Mouse (Mus musculus) heart, postnatal 0 days (tissue): Measurements from ENCODE around the gene Olfr1410. TPM values are rescaled to one million over a fixed set of nuclear protein-coding genes. Genes with fewer than 3 reads are reported as not detected.
A peak's percentile ranks its signal among the peaks of the same experiment; 100 is the strongest.

Experiments used
- ATAC-seq: fragments of 200-750 bp; cut with Nextera tagmentation; 2 replicates; pipeline ENCODE4 v1.8.0; 2017; ENCODE audit warnings: low read depth, moderate number of reproducible peaks, moderate library complexity; ENCODE audit not compliant: insufficient read depth
- DNase-seq: peaks from one replicate; pipeline ENCODE4 v3.0.0-alpha.2; 2016; ENCODE audit warnings: low spot score
- H3K27ac ChIP-seq: fragments of 300-500 bp; sonication (generic); 2 replicates; pipeline ENCODE4 v1.5.1; 2014; ENCODE audit warnings: low read depth, mild to moderate bottlenecking
- H3K27me3 ChIP-seq: fragments of 300-500 bp; sonication (generic); 2 replicates; pipeline ENCODE4 v1.6.1; 2014; ENCODE audit warnings: low read length, mixed read lengths; ENCODE audit not compliant: control insufficient read depth, insufficient read depth
- H3K36me3 ChIP-seq: fragments of 300-500 bp; sonication (generic); replicated peaks from 2 replicates; pipeline ENCODE4 v1.6.1; 2014; ENCODE audit warnings: low read length, mixed read lengths; ENCODE audit not compliant: control insufficient read depth, insufficient read depth
- H3K4me1 ChIP-seq: fragments of 300-500 bp; sonication (generic); 2 replicates; pipeline ENCODE4 v1.6.1; 2014; ENCODE audit warnings: antibody characterized with exemption; ENCODE audit not compliant: control insufficient read depth, insufficient read depth
- H3K4me2 ChIP-seq: fragments of 300-500 bp; sonication (generic); 2 replicates; pipeline ENCODE4 v1.6.1; 2014; ENCODE audit warnings: low read depth, mild to moderate bottlenecking, low read length, moderate library complexity
- H3K4me3 ChIP-seq: fragments of 300-500 bp; sonication (generic); 2 replicates; pipeline ENCODE4 v1.5.1; 2014; ENCODE audit warnings: low read depth, low read length
- H3K9ac ChIP-seq: fragments of 300-500 bp; sonication (generic); replicated peaks from 2 replicates; pipeline ENCODE4 v1.6.1; 2014; ENCODE audit warnings: low read depth, low read length, mixed read lengths
- H3K9me3 ChIP-seq: fragments of 300-500 bp; sonication (generic); replicated peaks from 2 replicates; pipeline ENCODE4 v1.6.1; 2016; ENCODE audit warnings: low read length; ENCODE audit not compliant: control insufficient read depth
- CTCF ChIP-seq: IDR thresholded peaks from 2 replicates; pipeline ENCODE4 v1.5.1; 2016; ENCODE audit warnings: antibody characterized with exemption, control low read depth, low read depth
- EP300 ChIP-seq: IDR thresholded peaks from 2 replicates; pipeline ENCODE4 v1.6.1; 2016; ENCODE audit warnings: antibody characterized with exemption, low read depth
- WGBS: fragments of 180-500 bp; shearing (Covaris S2); extraction: QIAGEN DNeasy Blood & Tissue Kit; methylation state at CpG from one replicate; pipeline ENCODE4 v1.1.7; 2014; 5-methylcytosine and 5-hydroxymethylcytosine counted together
- polyA plus RNA-seq: library from polyadenylated mRNA; unstranded; fragments of >200 nt; fragmentation: Nextera tagmentation; extraction: Ambion mirVana; gene quantifications from 2 replicates; pipeline ENCODE4 v1.2.1, GENCODE M21; 2015
- total RNA-seq: library from RNA; depleted of rRNA; stranded (reverse); fragments of >200 nt; gene quantifications from 2 replicates; pipeline ENCODE4 v1.2.3, GENCODE M21; 2014; ENCODE audit warnings: low replicate concordance

Olfr1410 gene
- total and polyA plus RNA-seq, 2 experiments from 2014 or later, result not detected

- no peaks in the 10 kb centered on the region for H3K4me1 ChIP-seq
- WGBS, result 5% methylated on average over 5 of the region's 5 CpGs
- no peak overlapping the region for H3K27ac ChIP-seq
- H3K9ac ChIP-seq, result no peak overlapping the region
- TF ChIP-seq CTCF (peak; percentile 87), EP300 (no peak)
- H3K9me3 ChIP-seq, result no peaks in the 10 kb centered on the region
- H3K4me3 ChIP-seq, result no peak overlapping the region
- no peaks in the 10 kb centered on the region for H3K36me3 ChIP-seq
- no peak for ATAC-seq
- peak; percentile 20 for DNase-seq
- H3K4me2 ChIP-seq, result no peak overlapping the region
- H3K27me3 ChIP-seq, result no peaks in the 10 kb centered on the region; the same call in 1 of the 2 replicates
Measured at GRCm38 (mm10) chr1:92611008-92611407, 5.4 kb downstream of the Olfr1410 start.

DNA sequence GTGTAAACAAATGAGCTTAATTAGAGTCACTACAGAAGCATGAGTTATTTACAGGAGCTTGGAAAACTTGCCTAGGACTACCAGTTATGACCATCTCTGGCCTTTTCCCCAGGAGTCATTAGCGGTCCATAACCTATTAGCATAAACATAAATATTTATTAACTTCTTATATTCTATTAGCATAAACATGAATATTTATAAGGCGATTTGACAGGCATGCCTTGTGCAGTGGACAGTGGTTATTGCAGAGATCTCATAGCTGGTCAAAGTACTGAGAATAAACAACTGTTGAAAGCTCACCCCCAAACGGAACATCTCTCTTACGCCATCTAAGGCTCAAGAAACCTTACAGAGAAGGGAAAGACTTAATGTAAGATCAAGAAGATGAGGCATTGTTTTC, 7.6 kb downstream of the Olfr1410 start:
- no peak overlapping the region for H3K4me3 ChIP-seq
- no peak for TF ChIP-seq CTCF
- no peak for TF ChIP-seq EP300
- H3K36me3 ChIP-seq, result no peaks in the 10 kb centered on the region
- WGBS, result 42% methylated on average over 4 of the region's 4 CpGs
- no peaks in the 10 kb centered on the region for H3K4me1 ChIP-seq
- ATAC-seq (no peak), DNase-seq (no peak)
- no peak overlapping the region for H3K27ac ChIP-seq
- no peaks in the 10 kb centered on the region for H3K9me3 ChIP-seq
- no peak overlapping the region for H3K9ac ChIP-seq
- H3K27me3 ChIP-seq, result no peaks in the 10 kb centered on the region; the same call in 1 of the 2 replicates
- H3K4me2 ChIP-seq, result no peak overlapping the region

- H3K27ac ChIP-seq, result no peak overlapping the region
- ATAC-seq, result no peak
- no peaks in the 10 kb centered on the region for H3K9me3 ChIP-seq
- H3K4me1 ChIP-seq, result no peaks in the 10 kb centered on the region
- H3K4me3 ChIP-seq, result no peak overlapping the region
- TF ChIP-seq EP300 (no peak), CTCF (peak; percentile 57)
- H3K27me3 ChIP-seq, result no peaks in the 10 kb centered on the region; the same call in 1 of the 2 replicates
- no peak overlapping the region for H3K9ac ChIP-seq
- H3K4me2 ChIP-seq, result no peak overlapping the region
- WGBS, result 4% methylated on average over 1 of the region's 1 CpGs
- peak; percentile 14 for DNase-seq
- no peaks in the 10 kb centered on the region for H3K36me3 ChIP-seq
Measured at GRCm38 (mm10) chr1:92614516-92614915, 8.9 kb downstream of the Olfr1410 start.

GRCm38 (mm10) chr1:92616046-92616445, 10.5 kb downstream of the Olfr1410 start:
- TF ChIP-seq CTCF (no peak), EP300 (no peak)
- Histone ChIP-seq H3K9ac (no peak overlapping the region), H3K27me3 (no peaks in the 10 kb centered on the region), H3K9me3 (no peaks in the 10 kb centered on the region), H3K27ac (no peak overlapping the region), H3K36me3 (no peaks in the 10 kb centered on the region), H3K4me3 (no peak overlapping the region), H3K4me2 (no peak overlapping the region), H3K4me1 (no peaks in the 10 kb centered on the region)
- ATAC-seq (no peak), DNase-seq (no peak)
- 65% methylated on average over 1 of the region's 1 CpGs for WGBS

- Histone ChIP-seq H3K27me3 (no peaks in the 10 kb centered on the region), H3K4me2 (no peak within 1 kb of the TSS), H3K4me3 (no peak within 1 kb of the TSS), H3K9me3 (no peaks in the 10 kb centered on the region), H3K36me3 (no peaks in the 10 kb centered on the region), H3K4me1 (no peaks in the 10 kb centered on the region), H3K9ac (no peak within 1 kb of the TSS), H3K27ac (no peak within 1 kb of the TSS)
- TF ChIP-seq CTCF (no peak), EP300 (no peak)
- ATAC-seq, result no peak
- no peak for DNase-seq
- WGBS, result 69% methylated on average over 2 of the region's 2 CpGs
Measured at GRCm38 (mm10) chr1:92617488-92617887, 11.9 kb downstream of the Olfr1410 start, which contains the start of gene Olfr12. Olfr12 (plus strand) TSS chr1:92617788.

DNA sequence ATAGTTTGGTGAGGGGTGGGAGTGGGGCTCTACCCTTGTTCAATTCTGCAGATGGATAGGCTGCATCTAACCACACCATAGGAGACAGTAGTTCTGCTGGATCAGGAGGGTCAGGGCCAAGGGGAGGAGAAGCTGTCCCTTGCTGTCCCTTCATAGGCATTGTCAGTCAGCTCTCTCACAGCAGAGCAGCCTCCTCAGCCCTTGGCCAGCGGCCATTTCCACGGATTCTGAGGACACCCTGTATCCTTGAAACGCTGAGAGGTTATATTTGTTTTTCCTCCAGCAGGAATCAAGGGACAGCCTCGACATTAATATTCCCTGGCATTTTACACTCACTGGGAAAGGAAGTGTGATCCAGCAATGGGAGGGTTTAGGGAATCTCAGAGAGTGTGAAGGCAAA, 12.8 kb downstream of the Olfr1410 start:
- Histone ChIP-seq H3K9ac (no peak overlapping the region), H3K36me3 (no peaks in the 10 kb centered on the region), H3K27me3 (no peaks in the 10 kb centered on the region), H3K27ac (no peak overlapping the region), H3K4me1 (no peaks in the 10 kb centered on the region), H3K4me2 (no peak overlapping the region), H3K4me3 (no peak overlapping the region), H3K9me3 (no peaks in the 10 kb centered on the region)
- 33% methylated on average over 4 of the region's 4 CpGs for WGBS
- ATAC-seq, result no peak
- TF ChIP-seq EP300 (no peak), CTCF (no peak)
- DNase-seq, result no peak
